Mouse (Mus musculus) kidney, postnatal 10 days (tissue): Measurements from ENCODE around the gene Hdac8.

Experiments used
- DNase-seq: peaks from one replicate; pipeline ENCODE4 v3.0.0; 2021; ENCODE audit warnings: mixed read lengths

Hdac8 gene

GRCm38 (mm10) chrX:102504644-102505481 lies at the start of gene Hdac8:
Gene Hdac8 (minus strand): TSS chrX:102505359.
- peak; percentile 59 for DNase-seq

- no peak for DNase-seq
These were observed 4.0 kb upstream of the Hdac8 start for GRCm38 (mm10) chrX:102509205-102509604.

- no peak for DNase-seq
These were observed 980 bp downstream of the Hdac8 start for GRCm38 (mm10) chrX:102504179-102504578.

GRCm38 (mm10) chrX:102493992-102494730 lies 11.0 kb downstream of the Hdac8 start:
- peak; percentile 18 for DNase-seq

GRCm38 (mm10) chrX:102485575-102485974 lies 19.6 kb downstream of the Hdac8 start:
- DNase-seq = no peak

DNA sequence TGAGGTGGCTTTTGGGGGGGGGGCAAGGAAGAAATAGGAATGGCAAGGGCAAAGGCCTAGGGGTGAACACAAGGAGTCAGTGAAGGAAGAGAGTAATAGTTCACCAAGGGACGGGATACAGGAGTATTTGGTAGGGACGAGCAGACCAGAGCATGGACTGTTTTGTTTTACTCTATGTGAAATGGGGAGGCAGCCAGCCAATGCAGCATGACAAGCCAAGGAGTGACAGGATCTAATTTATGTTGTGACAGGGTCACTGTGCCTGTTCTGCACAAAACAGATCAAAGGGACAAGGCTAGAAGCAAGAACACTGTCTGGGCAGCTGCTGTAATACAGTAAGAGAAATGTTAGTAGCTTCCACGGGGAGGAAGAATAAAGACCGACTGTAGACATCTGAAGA lies 25.5 kb downstream of the Hdac8 start:
- no peak for DNase-seq

GRCm38 (mm10) chrX:102478965-102479364 lies 26.2 kb downstream of the Hdac8 start:
- peak; percentile 27 for DNase-seq

DNA sequence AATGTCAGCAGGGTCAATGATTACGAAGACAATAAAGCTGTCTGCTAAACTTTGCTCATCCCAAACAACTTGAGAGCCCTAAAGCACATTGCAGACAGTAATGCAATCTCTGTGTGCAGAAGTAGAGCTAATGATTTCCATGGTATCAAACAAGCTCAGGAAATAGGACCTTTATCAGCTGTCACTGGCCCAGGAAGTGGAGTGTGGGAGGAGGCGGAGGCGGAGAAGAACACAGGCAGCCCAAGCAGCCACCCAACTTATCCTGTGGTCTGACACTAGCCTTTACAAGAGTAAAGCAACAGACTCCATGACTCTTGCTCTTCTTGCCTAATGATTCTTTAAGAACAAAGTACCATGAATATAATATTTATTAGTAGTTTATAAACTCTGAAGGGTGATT lies 26.7 kb downstream of the Hdac8 start:
- no peak for DNase-seq

GRCm38 (mm10) chrX:102476784-102477183 lies 28.4 kb downstream of the Hdac8 start:
- peak; percentile 83 for DNase-seq

GRCm38 (mm10) chrX:102475555-102475954 lies 29.6 kb downstream of the Hdac8 start:
- no peak for DNase-seq

DNA sequence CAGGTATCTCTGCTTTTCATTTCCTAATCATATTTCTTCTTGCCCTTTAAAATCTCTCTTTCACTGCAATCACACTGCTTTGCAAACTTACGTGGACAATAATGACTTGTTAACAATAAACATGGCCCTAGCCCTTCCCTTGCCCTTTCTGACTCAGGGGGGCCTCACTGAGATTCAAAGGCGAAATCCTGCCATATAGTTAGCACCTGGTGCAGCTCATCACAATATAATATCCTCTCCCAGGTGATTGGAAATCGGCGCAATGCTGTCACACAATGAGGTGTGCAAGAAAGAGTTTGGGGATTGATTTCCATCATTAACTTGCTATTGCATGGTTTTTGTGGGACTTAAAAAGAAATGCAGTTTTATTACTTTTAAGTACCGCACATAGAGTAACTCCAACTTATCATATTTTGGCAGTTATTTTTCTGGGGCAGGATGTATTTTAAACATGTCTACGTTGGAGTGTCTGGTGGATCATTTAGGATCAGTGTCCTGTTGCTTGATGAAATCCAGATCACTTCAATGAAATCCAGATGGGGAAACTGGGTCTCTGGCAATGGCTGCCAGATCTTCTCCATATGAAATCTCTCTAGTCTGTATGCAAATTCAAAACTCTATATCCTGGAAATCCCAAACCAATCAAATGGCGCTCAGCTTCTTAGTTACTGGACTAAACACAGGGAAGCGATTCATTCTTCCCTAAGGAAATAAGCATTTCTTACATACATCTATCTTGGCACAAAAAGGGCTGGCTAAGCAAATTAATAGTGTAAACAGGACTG lies 86.6 kb downstream of the Hdac8 start:
- DNase-seq = no peak

DNA sequence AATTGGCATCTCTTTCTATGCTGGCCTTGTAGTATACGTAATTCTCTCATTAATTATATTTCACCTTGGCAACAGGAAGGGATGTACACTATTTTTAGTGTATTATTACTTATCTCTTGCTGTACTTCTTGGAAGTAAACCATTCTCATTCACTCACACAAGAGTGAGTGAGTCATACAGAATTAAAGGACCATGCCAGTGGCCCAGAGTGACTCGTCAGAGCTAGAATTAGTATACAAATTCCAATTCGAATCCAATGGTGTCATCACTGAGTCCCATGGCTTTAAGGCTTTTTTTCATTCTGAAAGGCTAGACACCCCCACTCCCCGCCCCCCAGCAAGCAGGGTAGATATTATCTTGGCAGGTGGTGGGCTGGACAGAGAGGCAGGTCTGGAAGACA lies 88.2 kb downstream of the Hdac8 start:
- no peak for DNase-seq

GRCm38 (mm10) chrX:102416386-102416785 lies 88.8 kb downstream of the Hdac8 start:
- no peak for DNase-seq

GRCm38 (mm10) chrX:102384765-102385164 lies 120.4 kb downstream of the Hdac8 start:
- no peak for DNase-seq

GRCm38 (mm10) chrX:102383151-102383550 lies 122.0 kb downstream of the Hdac8 start:
- no peak for DNase-seq

- no peak for DNase-seq
These were observed 138.6 kb downstream of the Hdac8 start for GRCm38 (mm10) chrX:102366510-102366909.

DNA sequence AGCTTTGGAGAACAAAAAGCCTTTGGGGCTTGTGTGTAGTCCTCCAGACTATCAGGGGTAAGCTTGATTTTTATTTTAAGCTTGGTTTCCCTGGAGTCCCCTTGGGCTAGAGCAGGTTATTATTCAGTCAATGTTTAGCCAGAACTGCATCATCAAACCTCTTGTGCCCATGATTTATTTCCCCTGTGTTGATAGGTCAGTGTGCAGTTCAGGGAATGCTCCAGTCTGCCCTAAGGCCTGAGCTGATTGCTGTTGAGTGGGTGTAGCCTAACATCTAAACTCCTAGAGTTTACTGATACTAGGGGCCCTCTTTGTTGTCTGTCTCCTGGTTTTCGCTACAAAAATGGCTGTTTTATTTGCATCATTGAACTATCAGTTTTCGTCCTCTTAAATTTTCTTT lies 142.9 kb downstream of the Hdac8 start:
- no peak for DNase-seq

DNA sequence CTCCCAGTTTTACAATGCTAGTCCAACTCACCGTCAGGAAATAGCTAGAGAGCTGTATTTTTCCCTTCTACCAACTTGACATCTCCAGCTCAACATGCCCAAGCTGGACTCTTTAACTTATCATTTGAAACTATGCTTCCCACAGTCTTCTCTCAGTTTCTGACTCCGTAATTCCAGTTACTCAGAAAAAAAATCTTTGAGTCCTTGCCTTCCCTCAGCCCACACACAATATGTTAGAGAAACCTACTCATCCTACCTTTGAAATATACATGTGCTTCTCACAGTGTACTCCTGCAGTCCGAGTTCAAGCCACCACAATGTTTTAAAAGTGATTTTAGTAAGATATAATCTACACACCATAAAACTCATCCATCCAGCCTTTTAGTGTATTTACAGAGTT lies 151.7 kb downstream of the Hdac8 start:
- no peak for DNase-seq

GRCm38 (mm10) chrX:102349843-102350731 lies 155.1 kb downstream of the Hdac8 start:
- no peak for DNase-seq

GRCm38 (mm10) chrX:102348886-102349486 lies 156.2 kb downstream of the Hdac8 start:
- no peak for DNase-seq

DNA sequence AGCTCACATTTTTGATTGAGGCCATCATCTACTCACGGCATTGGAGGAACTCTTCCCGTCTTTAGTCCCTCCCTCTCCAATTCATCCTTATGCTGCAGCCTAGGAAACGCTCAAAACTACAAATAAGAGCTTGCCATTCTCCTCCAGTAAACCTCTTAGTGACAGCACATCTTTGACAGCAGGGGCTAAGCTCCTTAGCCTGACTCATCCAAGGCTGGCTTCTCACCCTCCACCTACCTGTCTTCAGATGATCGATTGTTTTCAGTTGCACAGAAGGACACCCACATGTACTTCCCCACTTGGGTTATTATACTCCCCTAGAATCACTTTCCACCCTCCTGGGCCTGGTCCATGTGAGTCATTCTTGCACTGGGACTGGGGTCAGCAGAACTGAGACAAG lies 163.5 kb downstream of the Hdac8 start:
- DNase-seq = no peak
